Mouse (Mus musculus) WW6 (cell line): ENCODE data around the gene Adgre4.
"Not testable (repeated sequence)": the region's sequence is repeated elsewhere in the genome, so short reads cannot be mapped to it uniquely, and the experiment has no call there.

ENCODE experiments used
- DNase-seq: peaks from one replicate; pipeline ENCODE4 v3.0.0-alpha.2; 2013; ENCODE audit warnings: low read depth, low spot score

The Adgre4 gene

DNA sequence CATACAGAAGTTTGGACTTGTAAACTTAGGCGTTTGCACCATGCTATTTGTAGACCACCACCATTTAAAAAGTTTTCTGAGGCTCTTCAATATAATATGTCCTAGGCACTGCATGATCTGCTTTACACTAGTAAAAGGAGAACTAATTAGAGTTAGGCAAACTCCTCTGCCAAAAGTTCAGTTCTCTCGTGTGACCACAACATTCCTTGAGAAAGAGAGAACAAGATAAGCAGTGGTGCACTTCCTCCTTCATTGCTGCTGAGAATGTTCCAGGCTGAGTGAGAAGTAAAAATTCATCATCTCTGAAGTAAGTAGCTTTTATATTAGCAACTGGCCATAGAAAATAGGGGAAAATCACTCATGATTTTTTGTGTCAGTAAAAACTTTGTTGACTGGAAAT is at the start of gene Adgre4:
TSS of gene Adgre4 (plus strand) at position 199 of the 400 bp plus-strand sequence.
- no peak for DNase-seq

GRCm38 (mm10) chr17:55702161-55702820 is 47.5 kb upstream of the Adgre4 start:
- DNase-seq: no peak

DNA sequence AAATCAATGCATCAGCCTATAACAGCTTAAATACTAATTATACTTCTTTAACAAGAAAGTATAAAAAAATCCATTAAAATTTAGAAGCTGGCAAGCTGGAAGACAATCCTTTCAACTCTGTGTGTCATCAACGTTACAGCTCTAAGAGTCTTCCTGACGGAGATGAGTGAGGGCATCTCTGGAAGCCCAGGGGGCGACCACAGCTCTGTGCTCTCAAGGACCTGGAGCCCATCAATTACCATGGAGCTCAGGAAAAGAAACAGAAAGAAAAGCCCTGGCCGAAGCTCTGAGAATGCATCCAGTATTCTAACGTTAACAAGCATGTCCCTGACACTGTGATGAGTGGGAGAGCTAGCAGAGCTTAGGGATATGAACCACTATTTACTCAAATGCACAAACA is 46.9 kb upstream of the Adgre4 start:
- DNase-seq: no peak

DNA sequence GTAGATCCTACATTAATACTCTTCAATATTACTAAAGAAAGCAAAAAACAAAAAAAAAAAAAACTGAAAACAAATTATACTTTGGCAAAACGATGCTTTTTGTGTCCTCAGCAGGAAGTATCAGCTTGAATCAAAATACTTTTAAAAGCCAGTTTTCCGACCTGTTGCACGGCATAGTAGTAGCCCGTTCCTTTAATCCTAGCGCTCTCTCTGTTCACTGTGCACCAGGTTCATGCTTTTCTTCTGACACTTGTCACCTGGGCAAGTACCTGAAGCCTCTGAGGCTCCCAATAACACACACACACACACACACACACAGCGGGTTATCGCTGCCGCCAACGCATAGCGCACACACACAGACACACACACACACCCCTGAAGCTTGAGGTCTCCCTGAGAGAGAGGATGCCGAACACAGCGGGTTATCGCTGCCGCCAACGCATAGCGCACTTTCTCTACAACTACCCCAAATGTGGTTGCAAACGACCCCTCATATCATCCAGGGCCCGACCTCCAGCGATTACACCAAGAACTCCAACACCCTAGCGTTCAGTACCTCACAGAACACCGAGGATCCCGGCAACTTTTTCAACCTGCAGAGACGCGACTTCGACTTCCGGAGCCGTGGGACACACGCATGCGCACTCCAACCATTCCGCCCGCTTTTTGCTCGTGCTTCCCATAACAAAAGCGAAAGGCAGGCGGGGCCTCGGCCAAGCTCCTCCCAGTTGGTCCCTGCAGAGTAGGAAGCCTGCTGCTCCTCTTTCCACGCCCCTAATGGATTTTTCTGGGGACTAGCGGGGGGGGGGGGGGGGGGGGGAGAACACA is 37.6 kb upstream of the Adgre4 start, which contains the start of gene Pot1b:
TSS of gene Pot1b (minus strand) at position 645 of the 828 bp plus-strand sequence.
- DNase-seq: peak; percentile 93

GRCm38 (mm10) chr17:55721270-55721669 is 28.5 kb upstream of the Adgre4 start:
- DNase-seq: no peak

GRCm38 (mm10) chr17:55722250-55722649 is 27.5 kb upstream of the Adgre4 start:
- DNase-seq: no peak

DNA sequence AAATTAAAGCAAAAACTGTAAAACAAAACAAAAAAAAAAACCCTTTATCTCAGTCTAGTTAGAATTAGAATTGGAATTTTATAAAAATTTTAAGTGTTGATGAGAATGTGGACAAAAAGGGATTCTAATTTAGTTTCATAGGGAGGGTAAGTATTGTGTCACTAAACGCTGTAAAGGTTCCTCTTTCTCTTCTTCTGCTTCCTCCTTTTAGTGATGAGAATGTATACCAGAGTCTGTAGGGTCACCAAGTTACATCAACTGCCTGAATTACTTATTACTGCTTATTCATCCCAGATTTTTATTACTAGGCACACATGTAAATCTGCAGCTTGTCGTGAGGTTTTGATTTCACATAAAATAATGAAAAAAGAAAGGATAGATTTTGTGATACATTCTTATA is 23.6 kb upstream of the Adgre4 start:
- no peak for DNase-seq

DNA sequence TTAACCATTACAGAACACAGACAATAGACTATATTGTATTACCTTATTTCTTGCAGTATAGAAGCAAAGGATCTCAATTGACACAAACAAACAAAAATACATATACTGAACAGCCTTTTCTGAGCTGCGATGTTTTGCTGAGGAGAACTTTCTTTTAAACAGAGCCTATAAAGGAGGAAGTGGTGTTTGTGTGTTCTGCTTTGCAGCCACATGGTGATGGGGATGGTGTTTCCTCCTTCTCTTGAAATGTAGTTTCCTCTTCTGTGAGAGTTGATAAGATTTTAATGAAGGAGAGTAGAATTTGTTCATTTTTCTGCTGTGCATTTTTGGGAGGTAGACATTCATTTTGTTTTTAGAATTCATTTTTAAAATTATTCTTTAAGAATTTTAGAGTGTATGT is 13.1 kb upstream of the Adgre4 start:
- DNase-seq: no peak

DNA sequence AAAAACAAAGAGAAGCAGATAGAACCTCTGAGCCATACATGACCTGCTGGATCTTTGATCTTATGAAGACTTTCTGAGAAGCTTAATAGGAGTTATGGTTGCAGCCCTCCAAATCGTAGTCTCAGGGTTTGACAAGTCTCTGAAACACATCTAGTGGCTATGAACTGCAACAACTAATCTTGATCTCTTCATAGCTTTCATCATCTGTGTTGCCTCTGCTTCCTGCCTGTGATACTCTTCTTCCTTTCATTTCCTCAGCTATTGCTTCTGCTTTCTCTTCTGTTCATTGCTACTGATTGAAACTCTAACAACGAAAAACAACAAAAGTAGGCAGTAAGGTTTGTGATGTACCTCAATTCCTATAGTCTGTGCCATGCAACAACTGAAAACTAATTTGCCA is 1.4 kb downstream of the Adgre4 start:
- DNase-seq: no peak

DNA sequence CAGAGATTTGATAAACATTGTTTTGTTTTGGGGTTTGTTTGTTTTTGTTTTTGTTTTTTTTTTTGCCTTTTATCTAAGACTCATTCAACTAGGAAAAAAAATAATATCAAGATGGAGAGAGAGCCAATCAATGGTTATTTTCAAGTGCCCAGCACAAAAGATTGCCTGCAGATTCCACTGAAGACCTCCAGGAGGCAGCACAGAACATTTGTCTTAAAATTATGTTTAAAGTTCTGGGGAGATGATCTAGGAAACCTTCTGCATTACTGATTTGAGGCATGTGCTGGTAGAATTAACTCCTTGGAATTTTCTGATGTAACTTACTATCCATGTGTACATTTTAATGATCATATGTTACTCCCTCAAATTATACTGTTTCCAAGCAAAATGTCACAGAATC is 63.9 kb downstream of the Adgre4 start:
- DNase-seq: no peak

GRCm38 (mm10) chr17:55816853-55817252 is 67.1 kb downstream of the Adgre4 start:
- no peak for DNase-seq

DNA sequence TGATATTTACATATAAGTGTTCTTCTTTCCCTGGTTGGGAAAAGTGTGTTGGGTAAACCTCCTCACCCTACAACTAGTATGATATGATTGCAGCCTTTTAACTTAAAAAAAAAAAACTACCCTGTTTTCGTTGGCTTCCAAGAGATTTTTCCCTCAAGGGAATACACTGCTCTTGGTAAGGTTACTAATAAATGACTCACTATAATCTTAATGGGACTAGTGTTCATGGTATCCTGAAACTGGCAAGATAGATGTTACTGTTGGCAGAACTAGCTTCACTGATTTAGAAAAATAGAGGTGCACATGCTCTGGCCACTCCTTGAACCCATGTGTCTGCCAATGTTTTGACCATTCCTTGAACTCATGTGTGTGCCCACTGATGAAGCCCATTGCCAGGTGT is 71.8 kb downstream of the Adgre4 start:
- DNase-seq: no peak

DNA sequence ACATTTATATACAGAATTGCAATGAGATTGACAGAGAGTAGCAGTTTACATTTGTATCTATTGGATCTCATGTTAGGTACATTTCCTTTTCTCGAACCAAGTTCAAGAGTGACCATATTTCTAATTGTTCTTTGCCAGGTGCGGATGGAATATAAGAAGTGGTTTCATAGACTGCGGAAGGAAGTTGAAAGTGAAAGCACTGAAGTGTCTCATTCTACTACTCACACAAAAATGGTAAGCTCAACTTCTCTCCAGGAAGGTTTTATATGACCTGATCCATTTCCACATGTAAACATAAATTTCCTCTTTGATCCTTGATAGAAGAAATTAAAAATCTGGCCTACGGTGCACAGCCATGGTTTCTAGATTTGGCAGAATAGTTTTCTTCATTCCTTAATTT is 93.3 kb downstream of the Adgre4 start:
- DNase-seq: no peak

GRCm38 (mm10) chr17:55877184-55877583 is 127.4 kb downstream of the Adgre4 start:
- no peak for DNase-seq

GRCm38 (mm10) chr17:55878282-55878635 is 128.5 kb downstream of the Adgre4 start:
- DNase-seq: not testable (repeated sequence)

DNA sequence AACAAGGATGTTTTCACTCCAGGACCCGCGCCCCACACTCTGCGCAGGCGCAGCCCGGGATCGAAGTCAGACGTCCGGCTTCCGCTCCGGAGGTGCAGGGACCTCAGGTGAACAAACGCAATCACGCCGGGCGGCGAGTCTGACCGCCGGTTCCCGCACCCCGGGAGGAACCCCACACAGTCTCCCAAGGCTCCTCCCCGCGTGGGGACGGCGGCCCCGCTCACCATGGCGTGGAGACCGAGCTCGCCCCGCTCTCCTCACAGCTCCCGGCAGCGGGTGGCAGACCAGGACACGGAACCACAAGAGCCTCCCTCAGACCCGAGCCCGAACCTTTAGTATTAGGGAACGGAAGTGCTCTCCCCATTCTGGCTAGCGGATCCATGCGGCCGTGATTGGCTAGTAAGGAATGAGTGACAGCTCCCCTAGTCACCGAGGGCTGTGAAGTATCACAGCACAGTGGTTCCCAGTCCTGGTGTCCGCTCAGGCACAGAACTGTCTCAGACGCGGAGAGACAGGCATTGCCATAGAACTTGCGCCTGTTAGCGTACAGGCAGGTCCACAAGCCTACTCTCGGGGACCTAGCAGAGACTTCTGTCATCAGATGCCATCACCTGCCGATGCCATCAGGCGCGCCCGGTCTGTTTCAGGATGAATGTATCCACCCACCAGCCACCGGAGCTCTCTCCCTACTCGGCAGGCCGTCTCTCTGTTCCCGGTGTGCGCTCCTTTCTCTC is 129.0 kb downstream of the Adgre4 start, which contains the start of gene Zfp119a:
TSS of gene Zfp119a (minus strand) at position 295 of the 734 bp plus-strand sequence.
- peak; percentile 68 for DNase-seq

DNA sequence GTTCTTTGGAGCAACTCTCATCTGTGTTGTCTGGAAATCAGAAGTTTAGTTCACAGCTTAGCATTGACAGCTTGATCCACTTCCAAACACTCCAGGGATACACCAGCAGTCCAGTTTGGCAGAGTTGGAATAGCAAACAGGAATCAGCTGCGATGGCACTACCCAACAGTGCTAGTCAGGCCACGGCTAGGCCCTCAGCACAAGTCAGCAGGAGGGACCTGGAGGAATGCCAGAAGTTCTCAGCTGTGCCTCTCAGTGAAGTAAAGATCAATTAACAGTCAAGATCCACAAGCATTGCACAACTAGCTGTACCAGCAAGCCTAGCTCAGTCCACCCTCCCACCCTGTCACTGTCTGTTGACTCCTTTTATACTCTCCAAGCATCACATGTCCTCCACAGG is 133.8 kb downstream of the Adgre4 start:
- no peak for DNase-seq

DNA sequence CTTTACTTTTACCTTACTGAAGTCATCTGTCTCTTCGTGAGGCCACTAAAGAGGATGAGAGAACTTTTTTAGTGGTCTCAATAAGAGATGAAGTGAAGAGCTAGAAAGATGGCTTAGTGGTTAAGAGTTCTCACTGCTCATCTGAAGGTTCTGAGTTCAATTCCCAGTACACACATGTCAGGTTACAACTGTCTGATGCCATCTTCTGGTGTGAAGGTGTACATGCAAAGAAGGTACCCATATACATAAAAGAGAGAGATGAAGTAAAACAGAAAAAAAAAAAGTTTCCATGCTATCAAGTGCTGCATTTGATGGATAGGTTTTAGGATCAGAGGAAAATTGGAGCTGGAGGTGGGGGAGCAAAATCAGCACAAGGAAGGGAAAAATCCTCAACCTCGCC is 135.1 kb downstream of the Adgre4 start:
- no peak for DNase-seq

GRCm38 (mm10) chr17:55892406-55892955 is 142.7 kb downstream of the Adgre4 start:
- DNase-seq: not testable (repeated sequence)

GRCm38 (mm10) chr17:55903087-55903486 is 153.3 kb downstream of the Adgre4 start:
- no peak for DNase-seq
